Mouse (Mus musculus) kidney, embryonic 15.5 days (tissue): ENCODE measurements around the gene Cracr2b. TPM values are rescaled to one million over a fixed set of nuclear protein-coding genes. Genes with fewer than 3 reads are reported as not detected.

Source experiments
- ATAC-seq: fragments of 200-750 bp; cut with Nextera tagmentation; replicated peaks from 2 replicates; pipeline ENCODE4 v1.8.0; 2017; ENCODE audit warnings: moderate TSS enrichment; ENCODE audit not compliant: low FRiP score
- H3K27ac ChIP-seq: fragments of 300-500 bp; sonication (generic); 2 replicates; pipeline ENCODE4 v1.5.1; 2015; ENCODE audit warnings: mild to moderate bottlenecking, inconsistent platforms
- H3K27me3 ChIP-seq: fragments of 300-500 bp; sonication (generic); 2 replicates; pipeline ENCODE4 v1.6.1; 2015; ENCODE audit warnings: inconsistent platforms
- H3K36me3 ChIP-seq: fragments of 300-500 bp; sonication (generic); 2 replicates; pipeline ENCODE4 v1.6.1; 2015; ENCODE audit warnings: inconsistent platforms
- H3K4me1 ChIP-seq: fragments of 300-500 bp; sonication (generic); 2 replicates; pipeline ENCODE4 v1.6.1; 2015; ENCODE audit warnings: inconsistent platforms
- H3K4me2 ChIP-seq: fragments of 300-500 bp; sonication (generic); 2 replicates; pipeline ENCODE4 v1.6.1; 2015; ENCODE audit warnings: moderate library complexity, mild to moderate bottlenecking, inconsistent platforms
- H3K4me3 ChIP-seq: fragments of 300-500 bp; sonication (generic); replicated peaks from 2 replicates; pipeline ENCODE4 v1.5.1; 2015; ENCODE audit warnings: mild to moderate bottlenecking, inconsistent platforms
- H3K9ac ChIP-seq: fragments of 300-500 bp; sonication (generic); 2 replicates; pipeline ENCODE4 v1.6.1; 2015; ENCODE audit warnings: mild to moderate bottlenecking, inconsistent platforms
- H3K9me3 ChIP-seq: fragments of 300-500 bp; sonication (generic); replicated peaks from 2 replicates; pipeline ENCODE4 v1.6.1; 2016; ENCODE audit warnings: inconsistent platforms
- WGBS: fragments of 180-500 bp; shearing (Covaris S2); methylation state at CpG from one replicate; pipeline ENCODE4 v1.1.7; 2015; ENCODE audit warnings: mixed read lengths; 5-methylcytosine and 5-hydroxymethylcytosine counted together
- polyA plus RNA-seq: library from polyadenylated mRNA; unstranded; fragments of >200 nt; fragmentation: Nextera tagmentation; extraction: Ambion mirVana; gene quantifications from 2 replicates; pipeline ENCODE4 v1.2.1, GENCODE M21; 2015

Cracr2b gene
- polyA plus RNA-seq, 1 experiment from 2014 or later, result 22.0 TPM

DNA sequence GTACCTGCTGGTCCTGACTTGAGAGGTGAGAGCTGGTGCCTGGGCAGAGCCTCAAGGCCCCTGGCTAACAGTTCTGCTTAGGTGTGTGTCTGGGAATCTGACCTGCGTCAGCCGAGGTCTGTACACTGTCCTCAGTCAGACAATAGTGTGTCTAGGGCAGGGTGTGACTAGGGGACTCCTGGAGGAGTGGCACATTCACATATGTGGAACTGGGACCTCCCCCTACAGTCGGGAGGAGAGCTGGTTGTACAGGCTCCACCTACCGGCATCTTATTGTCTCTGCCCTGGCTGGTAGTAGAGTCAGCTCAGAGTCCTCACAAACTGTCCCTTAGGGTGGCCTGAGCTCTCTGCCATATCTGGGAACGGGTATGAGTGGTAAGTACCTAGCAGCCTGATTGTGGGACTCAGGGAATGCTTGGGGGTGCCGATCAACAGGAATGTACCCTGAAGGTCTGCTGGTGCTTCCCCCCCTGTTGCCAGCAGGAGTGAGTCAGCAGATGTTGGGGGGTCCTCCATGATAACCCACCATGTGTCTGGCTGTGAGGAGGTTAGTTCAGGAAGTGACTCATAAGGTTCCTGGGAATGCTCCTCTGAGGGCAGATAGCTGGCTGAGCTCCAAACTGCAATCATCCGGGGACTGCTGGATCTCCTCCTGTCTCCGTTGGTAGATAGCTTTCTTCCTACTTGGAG, 7.8 kb downstream of the Cracr2b start:
- Histone ChIP-seq H3K4me3 (peak overlapping the region; percentile 85), H3K27me3 (peaks cover 25% of the 10 kb centered on the region), H3K36me3 (peaks cover 35% of the 10 kb centered on the region), H3K4me2 (peak overlapping the region; percentile 81), H3K9ac (peak overlapping the region; percentile 82), H3K9me3 (no peaks in the 10 kb centered on the region), H3K27ac (peak overlapping the region; percentile 92), H3K4me1 (peaks cover 75% of the 10 kb centered on the region)
- 11% methylated on average over 8 of the region's 8 CpGs for WGBS
- peak; percentile 78 for ATAC-seq

DNA sequence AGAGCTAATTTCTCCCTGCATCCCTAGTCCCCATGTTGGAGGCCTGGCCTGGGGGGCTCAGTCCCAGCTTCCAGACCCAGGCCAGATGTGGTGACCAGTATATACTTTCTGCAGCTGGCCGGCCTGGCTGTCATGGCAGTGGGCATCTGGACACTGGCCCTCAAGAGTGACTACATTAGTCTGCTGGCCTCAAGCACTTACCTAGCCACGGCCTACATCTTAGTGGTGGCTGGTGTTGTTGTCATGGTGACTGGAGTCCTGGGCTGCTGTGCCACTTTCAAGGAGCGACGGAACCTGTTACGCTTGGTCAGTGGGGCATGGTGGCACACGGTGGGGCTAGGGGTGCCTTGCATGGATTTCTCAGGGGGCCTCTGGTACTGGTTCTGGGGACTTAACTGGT, 8.5 kb downstream of the Cracr2b start:
- no peak for ATAC-seq
- H3K27ac ChIP-seq, result peak overlapping the region; percentile 92
- H3K4me1 ChIP-seq, result peaks cover 75% of the 10 kb centered on the region
- H3K9me3 ChIP-seq, result no peaks in the 10 kb centered on the region
- H3K9ac ChIP-seq, result peak overlapping the region; percentile 82
- 52% methylated on average over 6 of the region's 6 CpGs for WGBS
- H3K36me3 ChIP-seq, result peaks cover 35% of the 10 kb centered on the region
- H3K4me2 ChIP-seq, result peak overlapping the region; percentile 81
- peaks cover 18% of the 10 kb centered on the region for H3K27me3 ChIP-seq
- peak overlapping the region; percentile 85 for H3K4me3 ChIP-seq

DNA sequence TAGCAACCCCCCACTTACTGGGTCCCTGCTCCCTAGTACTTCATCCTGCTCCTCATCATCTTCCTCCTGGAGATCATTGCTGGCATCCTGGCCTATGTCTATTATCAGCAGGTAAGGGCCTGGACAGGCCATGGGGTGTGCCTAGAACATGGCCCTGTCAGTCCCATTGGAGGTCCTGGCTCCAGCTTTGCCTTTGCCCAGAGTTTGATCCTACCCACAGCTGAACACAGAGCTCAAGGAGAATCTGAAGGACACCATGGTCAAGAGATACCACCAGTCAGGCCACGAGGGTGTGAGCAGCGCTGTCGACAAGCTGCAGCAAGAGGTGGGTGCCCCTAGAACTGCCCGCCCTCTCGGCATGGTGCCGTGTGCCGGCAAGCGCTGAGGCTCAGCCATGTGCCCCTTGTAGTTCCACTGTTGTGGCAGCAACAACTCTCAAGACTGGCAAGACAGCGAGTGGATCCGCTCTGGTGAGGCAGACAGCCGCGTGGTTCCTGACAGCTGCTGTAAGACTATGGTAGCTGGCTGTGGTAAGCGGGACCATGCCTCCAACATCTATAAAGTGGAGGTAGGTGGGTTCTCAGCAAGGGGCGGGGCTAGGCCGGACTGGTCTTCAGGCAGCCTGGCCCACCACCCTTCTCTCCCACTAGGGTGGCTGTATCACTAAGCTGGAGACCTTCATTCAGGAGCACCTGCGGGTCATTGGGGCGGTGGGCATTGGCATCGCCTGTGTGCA, 9.2 kb downstream of the Cracr2b start:
- 91% methylated on average over 18 of the region's 18 CpGs for WGBS
- Histone ChIP-seq H3K9me3 (no peaks in the 10 kb centered on the region), H3K4me3 (peak overlapping the region; percentile 85), H3K4me1 (peaks cover 70% of the 10 kb centered on the region), H3K4me2 (peak overlapping the region; percentile 81), H3K9ac (peak overlapping the region; percentile 82), H3K36me3 (peaks cover 35% of the 10 kb centered on the region), H3K27ac (peak overlapping the region; percentile 92), H3K27me3 (peaks cover 11% of the 10 kb centered on the region)
- no peak for ATAC-seq

DNA sequence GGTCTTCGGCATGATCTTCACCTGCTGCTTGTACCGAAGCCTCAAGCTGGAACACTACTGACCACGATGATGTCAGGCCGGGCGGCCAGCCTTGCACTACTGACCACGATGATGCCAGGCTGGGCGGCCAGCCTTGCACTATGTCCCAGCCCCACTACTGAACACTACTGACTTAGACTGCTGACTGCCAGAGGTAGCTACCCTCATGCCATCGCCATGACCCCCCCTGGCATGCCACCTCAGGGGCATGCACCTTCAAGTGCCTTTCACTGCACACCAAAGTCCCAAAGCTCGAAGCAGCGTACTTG, 9.7 kb downstream of the Cracr2b start:
- no peak for ATAC-seq
- H3K4me2 ChIP-seq, result no peak overlapping the region
- WGBS, result 90% methylated on average over 10 of the region's 10 CpGs
- no peak overlapping the region for H3K9ac ChIP-seq
- 0 out of 2 replicates have a peak overlapping the region, but pooled peaks have one; percentile 92 for H3K27ac ChIP-seq
- H3K4me1 ChIP-seq, result peaks cover 66% of the 10 kb centered on the region
- no peaks in the 10 kb centered on the region for H3K9me3 ChIP-seq
- no peak overlapping the region for H3K4me3 ChIP-seq
- peaks cover 5% of the 10 kb centered on the region for H3K27me3 ChIP-seq
- peaks cover 35% of the 10 kb centered on the region for H3K36me3 ChIP-seq

DNA sequence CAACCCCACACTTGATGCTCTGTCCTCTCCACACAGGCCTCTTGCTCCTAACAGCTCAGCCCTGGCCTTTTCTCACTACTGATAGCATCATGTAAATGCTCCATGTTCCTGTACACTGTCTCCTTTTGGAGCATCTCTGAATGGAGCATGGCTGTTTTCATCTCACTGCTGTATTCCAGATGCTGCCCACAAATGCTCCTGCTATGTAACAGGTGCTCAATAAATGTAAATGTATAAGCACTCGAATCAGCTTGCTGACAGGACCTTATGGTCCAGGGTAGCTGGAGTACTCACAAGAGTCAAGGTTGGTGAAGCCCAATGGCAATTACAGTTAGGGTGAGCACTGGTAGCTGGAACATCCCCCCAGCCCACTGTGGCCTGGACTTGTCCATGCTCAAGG, 10.3 kb downstream of the Cracr2b start:
- H3K4me1 ChIP-seq, result peaks cover 68% of the 10 kb centered on the region
- H3K9ac ChIP-seq, result no peak overlapping the region
- H3K27me3 ChIP-seq, result no peaks in the 10 kb centered on the region
- WGBS, result 97% methylated on average over 1 of the region's 1 CpGs
- ATAC-seq, result no peak
- no peak overlapping the region for H3K4me3 ChIP-seq
- no peak overlapping the region for H3K4me2 ChIP-seq
- no peak overlapping the region for H3K27ac ChIP-seq
- H3K36me3 ChIP-seq, result peaks cover 35% of the 10 kb centered on the region
- H3K9me3 ChIP-seq, result no peaks in the 10 kb centered on the region

DNA sequence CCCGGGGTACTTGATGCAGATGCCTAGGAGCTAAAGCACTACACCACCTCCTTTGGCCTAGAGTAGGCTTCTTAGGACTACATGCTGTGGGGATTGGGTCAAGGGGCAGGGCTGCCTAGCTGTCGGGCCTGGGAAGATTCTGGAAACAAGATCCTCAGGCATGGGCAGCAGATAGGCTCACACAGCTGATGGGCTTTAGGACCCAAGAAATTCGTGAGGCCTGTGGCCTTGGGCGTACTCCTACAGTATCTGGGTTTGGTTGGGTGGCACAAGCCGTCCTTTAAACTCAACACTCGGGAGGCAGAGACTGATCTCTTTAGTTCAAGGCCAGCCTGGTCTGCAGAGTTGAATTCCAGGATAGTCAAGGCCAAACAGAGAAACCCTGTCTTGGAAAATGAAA, 11.3 kb downstream of the Cracr2b start:
- WGBS, result 78% methylated on average over 6 of the region's 6 CpGs
- Histone ChIP-seq H3K9me3 (no peaks in the 10 kb centered on the region), H3K4me2 (no peak overlapping the region), H3K27ac (no peak overlapping the region), H3K27me3 (no peaks in the 10 kb centered on the region), H3K36me3 (peaks cover 35% of the 10 kb centered on the region), H3K9ac (no peak overlapping the region), H3K4me1 (peaks cover 69% of the 10 kb centered on the region), H3K4me3 (no peak overlapping the region)
- ATAC-seq, result no peak

DNA sequence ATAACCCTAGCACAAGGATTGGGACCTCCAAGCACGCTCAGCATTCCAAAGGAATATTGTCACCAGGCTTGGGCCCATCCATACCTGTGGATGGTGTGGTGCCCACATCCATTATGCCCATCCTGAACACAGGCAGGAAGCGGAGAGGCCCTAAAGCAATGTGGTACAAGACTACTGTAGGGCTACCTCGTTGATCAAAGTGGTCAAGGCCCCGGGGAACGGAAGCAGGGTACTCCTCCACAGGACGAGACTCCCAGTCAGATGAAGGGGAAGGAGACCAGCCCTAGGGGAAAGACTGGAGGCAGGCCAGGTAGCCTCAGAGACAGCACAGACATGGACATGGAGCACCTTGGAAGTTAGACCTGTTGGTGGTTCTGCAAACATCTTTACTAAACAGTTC, 11.9 kb downstream of the Cracr2b start:
- H3K4me1 ChIP-seq, result peaks cover 71% of the 10 kb centered on the region
- 76% methylated on average over 6 of the region's 6 CpGs for WGBS

DNA sequence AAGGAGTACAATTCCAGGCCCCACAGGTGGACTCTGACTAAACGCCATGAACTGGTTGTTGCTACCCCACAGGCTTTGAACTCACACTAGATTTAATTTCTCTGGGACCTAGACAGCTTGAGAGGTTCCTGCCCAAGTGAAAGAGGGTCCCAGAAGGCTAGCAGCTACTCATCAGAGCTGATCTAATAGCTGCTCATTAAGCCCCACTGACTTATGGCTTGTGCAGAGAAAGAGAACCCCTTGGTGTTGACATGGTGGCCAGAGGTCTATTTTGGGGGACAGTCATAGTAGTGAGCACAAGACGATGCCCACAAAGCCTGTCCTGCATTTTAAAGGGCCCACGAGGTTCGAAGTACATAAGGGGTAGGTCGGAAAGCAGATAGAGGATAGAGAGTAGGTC, 13.3 kb downstream of the Cracr2b start:
- WGBS, result 7% methylated on average over 5 of the region's 5 CpGs

More for the DNA sequence above, 11.9 kb downstream of the Cracr2b start:
- no peak for ATAC-seq
- Histone ChIP-seq H3K27me3 (no peaks in the 10 kb centered on the region), H3K9ac (no peak overlapping the region), H3K36me3 (peaks cover 35% of the 10 kb centered on the region), H3K4me3 (no peak overlapping the region), H3K9me3 (no peaks in the 10 kb centered on the region), H3K27ac (no peak overlapping the region), H3K4me2 (no peak overlapping the region)

DNA sequence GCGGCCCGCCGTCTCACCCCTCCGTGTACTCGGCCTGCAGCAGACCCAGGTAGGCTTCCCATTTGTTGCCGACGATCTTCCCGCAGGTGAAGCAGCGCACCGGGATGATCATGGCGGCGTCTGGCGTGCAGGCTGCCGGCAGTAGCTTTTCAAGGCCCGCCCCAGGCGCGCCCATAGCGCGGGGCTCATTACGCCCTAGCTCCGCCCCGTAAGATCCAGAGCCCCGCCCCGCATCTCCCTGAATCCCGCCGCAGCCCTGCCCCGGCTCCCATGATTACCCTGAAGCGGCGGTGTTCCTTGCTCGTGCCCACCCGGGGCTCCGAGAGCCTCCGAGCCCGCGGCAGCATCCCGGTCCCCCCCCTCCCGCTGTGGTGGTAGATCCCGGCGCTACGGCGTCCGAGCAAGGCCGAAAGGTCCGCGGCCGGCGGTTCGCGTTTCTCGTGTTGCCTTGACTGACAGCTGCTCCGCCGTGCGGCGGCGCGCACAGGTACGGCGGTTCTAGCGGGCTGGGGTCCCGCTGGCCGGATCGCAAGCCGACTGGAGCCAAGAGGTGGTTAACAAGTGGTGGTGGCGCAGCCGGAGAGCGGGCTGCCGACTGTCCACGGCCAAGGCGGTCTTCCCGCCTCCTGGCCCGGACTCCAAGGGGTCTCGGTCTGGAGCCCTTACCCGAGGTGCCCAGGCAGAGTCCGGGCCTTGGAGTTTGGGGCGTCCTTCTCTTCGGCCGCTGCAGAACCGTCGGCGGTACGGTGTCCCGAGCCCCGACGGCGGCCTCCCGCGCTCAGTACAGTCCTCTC, 14.3 kb downstream of the Cracr2b start, which contains the start of the genes Polr2l and Tspan4:
Gene Polr2l, minus strand, starts transcription at position 122 of the 794 bp plus-strand sequence.
Gene Tspan4, plus strand, starts transcription at position 230 of the 794 bp plus-strand sequence.
- Histone ChIP-seq H3K36me3 (peaks cover 27% of the 10 kb centered on the region), H3K9me3 (no peaks in the 10 kb centered on the region), H3K4me2 (peak within 1 kb of the TSS; percentile 92), H3K9ac (peak within 1 kb of the TSS; percentile 66), H3K27me3 (no peaks in the 10 kb centered on the region), H3K4me3 (peak within 1 kb of the TSS; percentile 66), H3K4me1 (peaks cover 55% of the 10 kb centered on the region), H3K27ac (peak within 1 kb of the TSS; percentile 97)
- under 1% methylated on average over 86 of the region's 87 CpGs for WGBS
- ATAC-seq, result peak; percentile 57

More for the DNA sequence above, 13.3 kb downstream of the Cracr2b start:
- peak overlapping the region; percentile 66 for H3K4me3 ChIP-seq
- H3K4me1 ChIP-seq, result peaks cover 65% of the 10 kb centered on the region
- no peaks in the 10 kb centered on the region for H3K27me3 ChIP-seq
- no peak for ATAC-seq
- peak overlapping the region; percentile 66 for H3K9ac ChIP-seq
- H3K4me2 ChIP-seq, result peak overlapping the region; percentile 92
- H3K36me3 ChIP-seq, result peaks cover 35% of the 10 kb centered on the region
- H3K27ac ChIP-seq, result no peak overlapping the region
- no peaks in the 10 kb centered on the region for H3K9me3 ChIP-seq

DNA sequence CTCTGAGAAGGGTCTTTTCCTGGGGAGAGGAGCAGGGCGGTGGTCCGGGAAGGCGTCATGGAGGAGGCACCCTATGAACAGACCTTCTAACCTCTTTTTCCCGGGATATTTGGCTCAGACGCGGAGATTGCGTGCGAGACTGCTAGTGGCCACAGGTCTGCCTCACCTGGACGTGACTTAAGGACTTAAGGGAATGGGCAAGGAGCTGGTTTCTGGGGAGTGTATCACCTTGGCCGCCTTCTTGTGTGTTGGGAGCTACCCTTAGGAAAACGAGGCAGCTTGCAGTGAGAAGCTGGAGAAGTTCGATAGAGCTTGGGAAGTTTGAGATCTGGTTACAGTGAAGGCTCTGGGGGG, 14.9 kb downstream of the Cracr2b start:
- WGBS, result 0% methylated on average over 12 of the region's 12 CpGs
- peak overlapping the region; percentile 66 for H3K9ac ChIP-seq

DNA sequence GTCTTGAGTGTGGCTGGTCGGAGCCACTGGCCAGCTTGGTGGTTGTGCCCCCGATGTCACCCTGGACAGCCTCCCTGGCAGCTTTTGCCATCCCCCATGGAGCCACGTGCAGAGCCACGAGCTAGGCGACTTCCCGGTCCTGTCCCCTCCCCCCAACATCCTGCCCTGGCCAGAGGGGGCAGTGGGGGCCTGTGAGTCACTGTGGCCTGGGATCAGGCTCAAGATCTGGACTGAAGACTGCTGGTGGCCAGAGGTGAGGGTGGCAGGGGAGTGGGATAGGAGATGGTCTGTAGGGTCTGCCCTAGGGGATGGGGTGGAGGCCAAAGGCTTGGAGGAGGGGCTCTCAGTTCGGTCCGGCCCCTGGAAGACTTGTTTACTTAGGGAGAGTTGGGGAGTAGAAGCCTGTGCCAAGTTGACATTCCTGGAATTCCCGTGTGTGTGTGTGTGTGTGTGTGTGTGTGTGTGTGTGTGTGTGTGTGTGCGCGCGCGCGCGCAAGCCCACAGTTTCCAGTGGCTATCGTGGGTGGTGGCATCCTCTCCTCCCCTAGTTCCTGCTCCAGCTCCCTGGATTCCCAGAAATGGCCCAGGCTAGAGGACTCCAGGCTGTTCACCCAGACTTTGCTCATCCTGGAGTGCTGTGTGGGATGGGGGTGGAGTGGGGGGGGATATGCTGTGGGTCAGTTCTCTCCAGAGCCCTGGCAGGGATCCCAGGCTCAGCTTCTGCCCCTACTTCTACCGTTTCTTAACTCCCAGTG, 15.5 kb downstream of the Cracr2b start:
- Histone ChIP-seq H3K27me3 (no peaks in the 10 kb centered on the region), H3K4me3 (peak overlapping the region; percentile 66), H3K27ac (peak overlapping the region; percentile 97), H3K9ac (peak overlapping the region; percentile 66), H3K9me3 (no peaks in the 10 kb centered on the region), H3K4me2 (peak overlapping the region; percentile 92), H3K4me1 (peaks cover 64% of the 10 kb centered on the region), H3K36me3 (peaks cover 15% of the 10 kb centered on the region)
- WGBS, result 0% methylated on average over 14 of the region's 17 CpGs
- ATAC-seq, result peak; percentile 72

More for the DNA sequence above, 14.9 kb downstream of the Cracr2b start:
- peak; percentile 12; the same call in 1 of the 2 replicates for ATAC-seq
- Histone ChIP-seq H3K27me3 (no peaks in the 10 kb centered on the region), H3K27ac (peak overlapping the region; percentile 97), H3K4me1 (peaks cover 58% of the 10 kb centered on the region), H3K9me3 (no peaks in the 10 kb centered on the region), H3K4me2 (peak overlapping the region; percentile 92), H3K4me3 (peak overlapping the region; percentile 66), H3K36me3 (peaks cover 21% of the 10 kb centered on the region)
